Mouse (Mus musculus) thymus, adult 18-20 months (tissue): ENCODE measurements around the gene Ppara.
"Not testable (repeated sequence)": the region's sequence is repeated elsewhere in the genome, so short reads cannot be mapped to it uniquely, and the experiment has no call there.

Source experiments
- DNase-seq, 2 experiments: peaks; one replicate each; pipeline ENCODE4 v3.0.0; 2022; ENCODE audit warnings: mixed read lengths in 2 of 2

Ppara gene

DNA sequence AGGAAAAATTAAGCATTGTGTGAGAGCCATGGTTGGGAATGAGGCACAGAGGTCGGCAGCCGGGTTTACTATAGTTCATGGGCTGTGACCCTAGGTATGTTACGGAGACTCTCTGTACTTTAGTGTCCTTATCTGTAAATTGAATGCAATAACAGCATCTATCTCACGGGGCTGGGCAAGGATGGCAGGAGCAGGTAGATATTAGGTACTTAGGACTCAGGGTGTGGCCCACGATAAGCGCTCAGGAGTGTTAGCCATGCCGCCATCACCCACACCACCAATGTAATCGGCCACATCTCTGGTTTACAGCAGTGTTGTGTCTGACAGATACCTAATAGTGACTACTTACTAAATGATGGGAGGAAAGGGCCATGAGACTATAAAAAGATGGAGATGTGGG lies 34.2 kb downstream of the Ppara start:
- DNase-seq: no peak

DNA sequence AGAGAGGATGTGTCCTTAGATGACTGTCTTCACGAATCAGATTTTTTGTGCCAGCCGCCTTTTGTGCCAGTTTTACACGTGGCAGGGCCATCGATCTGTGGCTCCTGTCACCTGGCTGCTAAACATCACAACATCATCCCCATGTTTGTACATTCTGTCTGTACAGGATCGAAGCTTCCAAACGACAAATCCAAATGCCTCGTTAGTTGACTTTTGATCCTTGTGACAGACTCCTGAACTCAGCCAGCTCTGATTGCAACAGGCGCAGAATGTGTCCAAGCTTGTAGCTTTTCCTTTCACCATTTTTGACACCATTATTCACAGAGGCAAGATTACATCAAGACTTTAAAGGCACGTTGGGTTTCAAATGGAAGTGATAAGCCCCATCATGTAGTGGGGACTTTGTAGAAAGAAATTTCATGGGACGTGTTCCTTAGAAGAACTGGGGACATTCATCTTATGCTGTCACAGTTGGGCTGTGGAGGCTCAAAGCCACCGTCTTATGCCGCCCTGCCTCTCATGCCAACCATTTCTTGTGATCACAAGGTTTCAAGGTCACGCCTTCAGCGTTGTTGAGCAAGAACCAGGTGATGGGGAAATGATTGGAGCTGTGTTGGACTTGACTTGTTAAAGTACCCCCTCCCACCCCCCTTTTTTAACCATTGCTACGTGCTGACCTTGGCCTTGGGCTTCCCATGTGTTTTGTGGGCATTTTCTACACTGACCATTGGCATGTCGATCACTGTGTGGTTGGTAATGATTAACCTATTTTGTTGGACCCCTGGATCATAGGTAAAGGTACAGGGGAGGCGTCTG lies 36.7 kb downstream of the Ppara start:
- DNase-seq: no peak

- DNase-seq: no peak
These were observed 37.5 kb downstream of the Ppara start for GRCm38 (mm10) chr15:85772146-85772740.

DNA sequence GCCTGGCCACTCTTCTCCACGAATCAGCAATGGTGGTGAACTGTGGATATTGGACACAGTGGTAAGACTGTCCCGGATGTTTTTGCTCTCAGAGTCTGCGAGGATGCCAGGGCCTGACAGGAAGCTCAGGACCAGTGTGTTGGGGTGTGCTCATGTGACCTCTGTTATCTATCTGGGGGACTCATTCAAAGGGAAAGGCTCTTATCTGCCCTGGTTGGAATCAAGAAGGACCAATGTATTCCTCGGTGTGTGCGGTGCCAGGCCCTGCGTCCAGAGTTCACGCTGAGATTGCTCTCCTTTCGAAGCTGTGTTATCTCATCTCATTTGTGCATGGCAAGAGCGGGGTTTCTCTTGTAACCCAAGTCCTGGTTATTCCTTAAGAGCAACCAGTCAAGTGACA lies 39.6 kb downstream of the Ppara start:
- DNase-seq: no peak

DNA sequence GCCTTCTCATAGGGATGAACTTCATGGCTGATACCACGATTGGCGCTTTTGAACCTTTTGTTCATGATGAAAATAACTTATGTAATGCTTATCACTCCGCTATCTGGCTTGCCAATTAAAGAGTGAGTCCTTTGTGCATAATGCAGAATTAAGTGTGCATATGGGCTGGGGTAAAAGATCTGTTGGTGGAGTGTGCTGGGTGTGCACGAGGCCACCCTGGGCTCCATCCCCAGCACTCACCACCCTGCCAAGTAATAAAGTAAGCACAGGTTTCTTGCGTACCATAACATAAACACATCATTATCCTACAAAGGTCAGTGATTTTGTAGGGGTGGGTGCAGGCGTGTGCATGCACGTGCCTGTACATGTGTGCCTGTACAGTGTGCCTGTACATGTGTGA lies 40.2 kb downstream of the Ppara start:
- no peak for DNase-seq

DNA sequence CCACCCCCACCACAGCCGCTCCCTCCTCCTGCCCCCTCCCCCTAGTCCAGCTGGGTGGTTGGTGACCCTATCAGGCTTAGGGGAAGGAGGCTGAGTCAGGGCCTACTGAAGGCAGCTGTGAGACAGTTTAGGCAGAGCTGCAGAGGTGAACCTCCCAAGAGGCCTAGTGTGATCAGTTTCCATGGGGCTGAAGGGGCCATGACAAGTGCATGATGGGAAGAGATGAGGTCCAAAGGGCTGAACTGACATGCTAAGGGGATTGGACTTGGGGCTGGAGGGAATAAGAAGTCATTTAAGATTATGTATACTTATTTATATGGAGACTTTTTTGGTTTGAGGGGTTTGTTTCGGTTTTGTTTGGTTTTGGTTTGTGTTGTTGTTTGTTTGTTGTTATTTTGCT lies 41.5 kb downstream of the Ppara start:
- no peak for DNase-seq

GRCm38 (mm10) chr15:85776771-85777170 lies 42.0 kb downstream of the Ppara start:
- no peak for DNase-seq

- DNase-seq: not testable (repeated sequence)
These were observed 44.1 kb downstream of the Ppara start for GRCm38 (mm10) chr15:85778891-85779290.

GRCm38 (mm10) chr15:85783146-85783545 lies 48.4 kb downstream of the Ppara start:
- no peak for DNase-seq

- DNase-seq: no peak
These were observed 49.6 kb downstream of the Ppara start for GRCm38 (mm10) chr15:85784341-85784740.

DNA sequence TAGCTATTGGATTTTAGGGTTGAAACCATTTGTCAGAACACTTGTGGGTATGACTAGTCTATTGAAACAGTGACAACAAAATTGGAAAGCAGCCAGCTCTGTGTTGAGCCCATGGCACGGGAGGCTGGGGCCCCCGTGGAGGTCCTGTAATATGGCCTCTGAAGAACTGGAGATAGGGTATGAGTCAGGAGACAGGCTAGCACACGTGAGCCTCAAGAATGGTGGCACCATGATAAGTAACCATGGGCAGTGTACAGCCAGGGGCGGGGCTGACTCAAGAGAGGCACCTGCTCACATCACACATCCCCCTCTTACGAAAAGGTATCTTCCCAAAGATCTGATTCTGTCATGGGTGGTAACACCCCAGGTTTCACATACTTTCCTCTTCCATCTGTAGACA lies 51.9 kb downstream of the Ppara start:
- DNase-seq: no peak

DNA sequence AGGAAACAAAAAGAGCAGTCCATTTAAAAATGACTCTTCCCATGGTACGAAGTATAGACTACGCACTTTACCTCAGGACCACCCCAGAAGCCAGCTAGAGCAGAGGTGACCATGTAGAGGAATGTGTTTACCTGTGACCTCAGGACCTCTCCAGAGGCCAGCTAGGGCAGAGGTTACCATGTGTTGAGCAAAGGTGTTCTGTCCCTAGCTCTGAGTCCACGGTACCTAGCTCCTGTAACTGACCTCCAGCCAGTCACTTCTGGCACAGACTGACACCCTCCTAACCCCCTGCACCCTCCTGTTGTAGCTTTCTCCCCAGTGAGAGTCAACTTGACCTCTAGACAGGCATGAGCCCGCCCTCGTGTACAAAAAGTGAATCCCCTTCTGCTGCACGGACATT lies 52.7 kb downstream of the Ppara start:
- no peak for DNase-seq

DNA sequence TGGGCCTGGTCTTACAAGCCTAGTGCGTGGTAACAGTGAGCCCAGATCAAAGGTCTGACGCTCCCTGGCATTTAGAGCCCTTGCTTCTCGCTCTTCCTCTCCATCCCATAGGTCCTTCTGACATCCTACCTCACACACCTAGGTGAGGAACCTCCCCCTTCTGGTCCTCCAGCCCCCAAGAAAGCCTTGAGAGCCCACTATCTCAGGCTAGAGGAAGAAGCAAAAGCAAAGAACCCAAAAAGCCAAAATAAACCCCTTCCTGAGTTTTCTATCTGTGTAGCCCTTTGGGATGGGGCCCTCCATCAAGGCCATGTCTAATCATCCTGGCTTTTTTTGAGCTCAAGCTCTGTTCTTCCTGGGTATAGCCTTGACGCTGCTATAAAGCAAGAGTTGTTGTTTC lies 53.3 kb downstream of the Ppara start:
- DNase-seq: no peak

GRCm38 (mm10) chr15:85788633-85789032 lies 53.9 kb downstream of the Ppara start:
- DNase-seq: no peak

- no peak for DNase-seq
These were observed 56.7 kb downstream of the Ppara start for GRCm38 (mm10) chr15:85791449-85791848.

- DNase-seq: no peak
These were observed 58.0 kb downstream of the Ppara start for GRCm38 (mm10) chr15:85792819-85793218.

GRCm38 (mm10) chr15:85795516-85795915 lies 60.7 kb downstream of the Ppara start:
- DNase-seq: no peak

DNA sequence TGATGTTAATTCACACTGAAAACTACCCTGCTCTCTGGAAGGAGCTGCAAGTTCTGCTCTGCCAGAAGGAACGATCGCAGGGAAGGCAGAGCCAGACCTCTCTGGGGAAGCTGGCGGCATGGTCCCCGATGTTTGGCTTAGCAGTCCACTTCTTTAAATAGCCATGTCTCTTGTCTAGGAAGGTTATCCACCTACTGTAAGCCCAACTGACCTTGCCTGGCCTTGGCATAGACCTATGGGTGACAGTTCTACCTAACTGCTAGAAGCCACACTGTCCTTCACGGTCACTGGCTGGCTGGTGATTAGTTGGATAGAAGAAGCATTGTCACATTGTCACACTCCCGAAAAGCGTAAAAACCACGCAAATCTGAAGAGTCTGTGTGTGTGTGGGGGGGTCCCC lies 63.9 kb downstream of the Ppara start:
- no peak for DNase-seq

DNA sequence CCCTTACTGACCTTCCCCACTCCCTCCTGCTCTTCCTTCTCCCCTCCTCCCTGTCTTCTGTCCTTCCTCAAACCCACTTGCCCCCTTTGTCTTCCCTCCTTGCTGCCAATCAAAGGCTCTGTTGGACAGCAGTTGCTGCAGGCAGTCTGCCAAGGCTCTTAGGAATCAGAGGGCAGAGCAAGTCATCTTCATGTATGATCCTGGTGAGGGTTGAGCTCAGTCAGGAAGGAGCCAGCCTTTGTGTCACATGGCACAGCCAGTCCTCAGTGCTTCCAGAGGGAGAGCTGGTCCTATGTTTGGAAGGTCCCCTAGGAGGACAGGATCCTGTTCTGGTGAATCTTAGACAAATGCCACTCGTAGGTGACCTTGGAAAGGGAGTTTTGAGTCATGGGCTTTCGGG lies 68.1 kb downstream of the Ppara start:
- no peak for DNase-seq

GRCm38 (mm10) chr15:85806886-85807285 lies 72.1 kb downstream of the Ppara start:
- no peak for DNase-seq

DNA sequence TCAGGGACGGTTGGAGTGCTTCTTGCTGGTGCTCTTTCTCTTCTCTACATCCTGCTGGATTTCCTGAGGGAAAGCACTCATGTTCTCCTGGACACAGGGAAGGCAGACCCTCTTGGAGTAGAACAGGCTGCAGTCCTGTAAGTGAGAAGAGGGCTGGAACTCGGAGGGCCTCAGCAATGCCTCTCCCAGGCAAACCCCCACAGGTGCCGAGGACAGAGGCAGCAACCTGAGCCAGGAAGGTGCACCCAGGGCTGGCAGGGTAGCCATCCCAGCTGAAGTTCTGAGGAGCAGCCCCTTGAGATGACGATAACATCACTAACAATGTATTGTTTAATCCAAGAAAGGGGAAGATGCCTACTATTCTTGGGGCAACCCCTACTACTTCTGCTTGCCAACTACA lies 72.6 kb downstream of the Ppara start:
- no peak for DNase-seq

GRCm38 (mm10) chr15:85808031-85808430 lies 73.2 kb downstream of the Ppara start:
- peak in 1 of 2 experiments; percentile 25 for DNase-seq

DNA sequence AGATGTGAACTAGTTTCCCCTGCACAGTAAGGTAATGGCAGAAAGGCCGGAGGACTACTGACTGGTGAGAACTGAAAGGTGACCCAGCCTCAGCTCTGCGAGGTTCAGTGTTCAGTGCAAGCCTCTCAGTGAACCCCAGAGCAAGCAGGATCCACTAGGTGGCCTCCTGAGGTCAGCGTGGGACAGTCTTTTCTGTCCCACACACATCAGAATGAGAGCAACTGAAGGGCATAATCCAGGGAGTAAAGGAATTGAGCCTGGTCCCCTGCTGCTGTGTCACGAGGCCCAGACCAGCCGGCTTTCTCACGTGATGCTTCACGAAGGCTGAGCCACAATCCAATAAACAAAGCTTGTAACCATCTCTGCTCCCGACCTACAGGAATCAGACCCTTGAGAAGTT lies 73.7 kb downstream of the Ppara start:
- DNase-seq: no peak

- peak; percentile 52 to 68 for DNase-seq
These were observed 74.3 kb downstream of the Ppara start for GRCm38 (mm10) chr15:85809091-85809490.

- DNase-seq: no peak
These were observed 75.7 kb downstream of the Ppara start for GRCm38 (mm10) chr15:85810462-85810805.
